Mouse (Mus musculus) kidney, adult 2 months (tissue): ENCODE data around the gene Ttc7b.

Experiments
- CTCF ChIP-seq: fragments of 200-500 bp; conservative IDR thresholded peaks from 2 replicates; pipeline ENCODE4 v1.5.1; 2011; ENCODE audit warnings: low read depth, mild to moderate bottlenecking, control low read depth, low read length, moderate library complexity, mixed read lengths; ENCODE audit not compliant: insufficient read depth, insufficient read length
- POLR2A ChIP-seq: fragments of 200-500 bp; IDR thresholded peaks from one replicate; pipeline ENCODE4 v1.6.1; 2011; ENCODE audit warnings: low read depth, low read length, control low read depth

DNA sequence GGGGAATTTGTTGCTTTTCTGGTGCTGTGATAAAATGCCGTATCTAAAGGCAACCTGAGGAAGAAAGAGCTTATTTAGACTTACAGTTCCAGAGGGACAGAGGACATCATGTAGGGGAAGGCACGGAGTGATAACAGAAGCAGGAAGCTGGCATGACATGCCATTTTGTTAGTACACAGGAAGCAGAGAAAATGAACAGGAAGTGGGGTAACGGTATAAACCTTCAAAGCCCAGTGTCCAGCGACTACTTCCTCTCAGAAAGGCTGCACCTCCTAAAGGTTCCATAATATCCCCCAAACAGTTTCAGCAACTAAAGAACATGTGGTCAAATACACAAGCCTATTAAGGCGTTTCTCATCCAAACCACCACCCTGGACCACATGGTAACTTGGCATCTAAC, 10.2 kb upstream of the Ttc7b start:
- TF ChIP-seq CTCF (no peak), POLR2A (no peak)
